Mouse (Mus musculus) left cerebral cortex, postnatal 25 days (tissue): ENCODE results near the gene Abtb2. TPM values are rescaled to one million over a fixed set of nuclear protein-coding genes. Genes with fewer than 3 reads are reported as not detected.
"Not testable (repeated sequence)": the region's sequence is repeated elsewhere in the genome, so short reads cannot be mapped to it uniquely, and the experiment has no call there.

Experiments used
- DNase-seq, 2 experiments: peaks; one replicate each; pipeline ENCODE4 v3.0.0; 2022; ENCODE audit warnings: low spot score in 2 of 2, mixed read lengths in 1 of 2
- intact Hi-C: fragments of 180-260 bp; cut with DNase I; formaldehyde crosslinking; loops from one replicate; pipeline ENCODE4 v1.15.1; 2025
- total RNA-seq, 2 experiments: library from RNA; stranded (reverse); gene quantifications; 2 replicates each; pipeline ENCODE4 v1.2.3; 2021

The Abtb2 gene
- total RNA-seq, result 10 to 100 TPM in 1 of 2 experiments, 1 to 10 TPM in 1; 9.8 to 11.4 TPM

- DNase-seq, result peak; percentile 88 to 93
- intact Hi-C loops, result loop anchor here (5.0 to 10.0 kb wide), 2 partner anchors 76 to 439 kb away; no protein-coding TSS in a partner anchor
Observed at GRCm38 (mm10) chr2:103565732-103566422, at the start of gene Abtb2. Abtb2 (plus strand) TSS chr2:103566310.

- no peak for DNase-seq
- intact Hi-C loops, result no loop called here
Observed at GRCm38 (mm10) chr2:103516472-103516871, 49.6 kb upstream of the Abtb2 start.

DNA sequence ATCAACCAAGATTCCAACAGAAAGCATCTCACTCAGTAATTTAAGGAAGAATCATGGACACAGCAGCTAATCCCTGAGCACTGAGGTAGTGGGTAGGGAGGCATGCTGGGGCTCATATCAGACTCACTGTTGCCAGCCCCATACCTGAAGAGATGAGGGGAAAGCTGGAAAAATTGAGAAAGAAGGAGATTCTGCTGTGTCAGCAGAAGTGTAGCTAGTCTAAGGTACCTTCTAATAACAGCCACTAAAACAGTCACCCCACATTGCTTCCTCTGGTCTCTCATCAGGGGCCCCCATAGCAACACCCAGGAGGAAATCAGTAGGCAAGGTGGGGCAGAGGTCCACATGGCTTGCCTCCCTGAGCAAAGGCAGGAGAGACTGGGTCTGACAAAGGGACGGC, 40.5 kb upstream of the Abtb2 start:
- intact Hi-C loops, result no loop called here
- DNase-seq, result no peak

- DNase-seq, result peak; percentile 62 to 71
- intact Hi-C loops, result loop anchor here (1.0 to 10.0 kb wide), 2 partner anchors 52 to 91 kb away; no protein-coding TSS in a partner anchor
Observed at GRCm38 (mm10) chr2:103547132-103547531, 19.0 kb upstream of the Abtb2 start.

GRCm38 (mm10) chr2:103550301-103550700, 15.8 kb upstream of the Abtb2 start:
- intact Hi-C loops, DNase-seq: not testable (repeated sequence)

GRCm38 (mm10) chr2:103554041-103554440, 12.1 kb upstream of the Abtb2 start:
- intact Hi-C loops, result no loop called here
- DNase-seq, result no peak

DNA sequence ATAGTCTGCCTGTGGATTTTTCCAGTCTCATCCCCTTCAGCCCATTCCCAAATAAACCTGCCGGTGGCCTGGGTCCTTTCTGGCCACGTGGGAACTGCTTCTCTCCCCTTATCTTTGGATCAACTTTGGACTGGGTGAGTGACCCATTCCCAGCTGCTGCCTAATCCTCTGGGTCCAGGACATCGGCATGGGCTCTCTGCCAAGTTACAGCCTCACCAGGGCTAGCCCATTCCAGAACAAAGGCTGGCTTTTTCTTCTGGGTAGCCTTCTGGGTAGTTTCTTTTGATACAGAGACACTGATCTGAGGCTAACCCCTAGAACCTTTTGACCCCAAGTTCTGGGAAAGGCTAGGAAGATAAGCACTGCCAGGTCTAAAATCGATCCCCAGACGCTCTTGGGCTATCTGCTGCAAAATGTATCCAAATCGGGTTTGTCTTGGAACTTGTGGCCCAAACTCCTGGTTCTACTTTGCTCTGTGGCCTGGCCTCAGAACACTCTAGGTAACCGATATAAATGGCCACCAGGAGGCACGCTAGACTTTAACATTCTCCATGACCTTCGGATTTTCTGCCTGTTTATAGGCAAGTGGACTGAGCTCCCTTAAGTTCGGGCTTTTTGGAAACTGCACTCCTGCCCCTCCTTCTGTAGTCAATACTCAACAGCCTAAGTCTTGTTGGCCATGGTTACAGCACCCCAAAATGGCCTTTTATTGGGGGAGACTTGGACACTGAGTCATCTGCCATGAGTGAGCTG, 9.8 kb upstream of the Abtb2 start:
- no peak for DNase-seq
- intact Hi-C loops, result no loop called here

- intact Hi-C loops, result loop anchor here (10.0 kb wide), 1 partner anchor 444 kb away; no protein-coding TSS in a partner anchor
- no peak for DNase-seq
Observed at GRCm38 (mm10) chr2:103560955-103561354, 5.2 kb upstream of the Abtb2 start.

- intact Hi-C loops, result loop anchor here (1.0 to 10.0 kb wide), 3 partner anchors 78 to 440 kb away; no protein-coding TSS in a partner anchor
- DNase-seq, result no peak
Observed at GRCm38 (mm10) chr2:103564427-103565023, 1.6 kb upstream of the Abtb2 start.

DNA sequence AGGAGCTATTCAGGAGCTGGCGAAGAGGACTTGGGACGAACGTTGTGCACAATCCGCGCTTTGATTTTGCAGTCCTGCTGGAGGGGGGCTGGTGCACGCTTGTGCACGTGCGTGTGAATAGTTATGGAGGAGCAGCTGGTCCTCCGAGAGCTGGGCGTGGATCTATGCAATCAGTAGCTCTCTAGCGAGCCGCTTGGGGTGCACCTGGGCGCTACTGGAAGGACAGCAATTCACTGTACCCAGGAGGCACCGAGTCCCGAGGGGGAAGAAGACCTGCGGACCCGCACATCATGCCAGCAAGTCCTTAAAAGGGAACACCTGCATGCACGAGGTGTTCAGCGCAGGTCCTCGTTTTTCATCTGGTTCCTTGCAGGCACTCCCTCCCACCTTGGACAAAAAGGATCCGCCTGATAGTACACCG, 929 bp upstream of the Abtb2 start:
- peak; percentile 42 to 55 for DNase-seq
- intact Hi-C loops, result loop anchor here (5.0 to 10.0 kb wide), 2 partner anchors 77 to 440 kb away; no protein-coding TSS in a partner anchor

GRCm38 (mm10) chr2:103566423-103566712, 258 bp downstream of the Abtb2 start:
- no peak for DNase-seq
- intact Hi-C loops, result loop anchor here (5.0 to 10.0 kb wide), 2 partner anchors 76 to 438 kb away; no protein-coding TSS in a partner anchor

GRCm38 (mm10) chr2:103566713-103567521, 807 bp downstream of the Abtb2 start:
- intact Hi-C loops, result loop anchor here (5.0 to 10.0 kb wide), 2 partner anchors 75 to 438 kb away; no protein-coding TSS in a partner anchor
- peak; percentile 29 to 36 for DNase-seq

DNA sequence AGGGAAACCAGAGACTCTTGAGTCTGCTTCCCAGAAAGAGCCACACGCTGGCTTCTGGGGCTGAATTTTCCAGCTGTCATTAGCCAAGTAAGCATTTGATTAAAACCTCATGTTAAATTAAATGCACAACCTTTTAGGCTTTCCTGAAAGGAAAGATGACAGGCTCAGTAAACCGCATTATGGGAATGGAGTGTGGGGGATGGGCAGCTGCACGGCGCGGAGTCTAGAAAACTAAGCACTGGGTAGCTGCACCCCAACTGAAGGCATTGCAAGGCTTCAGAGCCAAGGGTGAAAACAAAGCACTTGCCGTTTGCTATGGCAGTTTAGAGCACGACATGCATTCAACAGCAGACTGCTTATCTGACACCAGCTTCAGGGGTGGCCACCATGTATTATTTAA, 2.1 kb downstream of the Abtb2 start:
- intact Hi-C loops, result loop anchor here (5.0 to 10.0 kb wide), 2 partner anchors 74 to 437 kb away; no protein-coding TSS in a partner anchor
- no peak for DNase-seq

DNA sequence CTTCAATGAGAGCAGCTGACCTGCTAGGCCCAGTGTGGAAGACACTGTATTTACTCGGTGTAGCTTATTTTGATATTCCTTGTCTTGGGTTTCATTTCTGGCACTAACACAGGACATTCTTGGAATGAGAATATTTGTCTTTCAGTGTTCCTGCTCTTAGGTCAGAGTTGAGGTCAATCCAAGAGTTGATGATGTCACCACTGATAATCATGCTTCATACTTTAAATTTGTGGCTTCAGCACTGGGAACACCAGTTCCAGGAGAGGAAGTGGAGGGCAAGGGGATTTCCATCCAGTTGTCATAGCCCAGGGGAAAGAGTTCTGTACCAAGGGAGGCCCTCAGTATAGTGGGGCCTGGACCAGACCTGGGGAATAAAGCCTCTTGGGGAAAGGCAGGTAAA, 3.6 kb downstream of the Abtb2 start:
- DNase-seq, result no peak
- intact Hi-C loops, result loop anchor here (5.0 to 10.0 kb wide), 2 partner anchors 73 to 435 kb away; no protein-coding TSS in a partner anchor

DNA sequence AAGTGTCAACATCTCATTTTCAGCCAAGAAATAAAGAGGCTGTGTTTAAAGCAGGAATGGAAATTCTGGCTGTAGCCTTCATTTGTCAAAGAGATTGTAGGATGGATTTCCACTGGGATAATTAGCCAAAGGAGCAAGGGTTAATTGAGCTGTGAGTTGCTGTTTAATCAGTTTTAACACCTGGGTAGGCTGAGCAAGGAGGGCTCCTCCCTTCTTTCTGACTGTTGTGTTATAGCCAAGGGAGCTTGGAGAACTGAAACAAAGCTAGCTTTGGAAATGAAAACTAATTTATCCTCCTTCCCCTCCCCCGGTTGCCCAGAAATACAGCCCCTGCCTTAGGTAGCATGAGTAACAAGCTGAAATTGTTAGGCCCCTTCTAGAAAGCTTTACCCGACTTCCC, 6.2 kb downstream of the Abtb2 start:
- intact Hi-C loops, result no loop called here
- no peak for DNase-seq

DNA sequence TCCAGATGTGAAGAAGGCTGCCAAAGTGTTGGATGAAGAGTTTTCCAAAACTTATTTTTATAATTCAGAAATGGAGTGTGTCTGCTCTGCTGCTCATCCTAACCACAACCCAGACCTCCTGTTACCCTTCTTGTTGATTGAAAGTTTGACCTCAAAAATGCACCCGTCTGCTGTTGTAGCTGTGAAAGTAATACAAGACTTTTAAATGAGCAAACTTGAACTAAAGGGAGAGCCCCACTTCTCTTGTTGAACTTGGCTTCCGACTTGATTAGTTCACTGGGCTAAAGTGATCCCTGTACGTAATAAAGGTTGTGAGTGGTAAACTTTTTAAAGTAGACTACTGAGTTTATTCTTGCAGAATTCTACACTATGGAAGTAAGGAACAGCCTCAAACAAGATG, 10.3 kb downstream of the Abtb2 start:
- intact Hi-C loops, result no loop called here
- DNase-seq, result no peak

DNA sequence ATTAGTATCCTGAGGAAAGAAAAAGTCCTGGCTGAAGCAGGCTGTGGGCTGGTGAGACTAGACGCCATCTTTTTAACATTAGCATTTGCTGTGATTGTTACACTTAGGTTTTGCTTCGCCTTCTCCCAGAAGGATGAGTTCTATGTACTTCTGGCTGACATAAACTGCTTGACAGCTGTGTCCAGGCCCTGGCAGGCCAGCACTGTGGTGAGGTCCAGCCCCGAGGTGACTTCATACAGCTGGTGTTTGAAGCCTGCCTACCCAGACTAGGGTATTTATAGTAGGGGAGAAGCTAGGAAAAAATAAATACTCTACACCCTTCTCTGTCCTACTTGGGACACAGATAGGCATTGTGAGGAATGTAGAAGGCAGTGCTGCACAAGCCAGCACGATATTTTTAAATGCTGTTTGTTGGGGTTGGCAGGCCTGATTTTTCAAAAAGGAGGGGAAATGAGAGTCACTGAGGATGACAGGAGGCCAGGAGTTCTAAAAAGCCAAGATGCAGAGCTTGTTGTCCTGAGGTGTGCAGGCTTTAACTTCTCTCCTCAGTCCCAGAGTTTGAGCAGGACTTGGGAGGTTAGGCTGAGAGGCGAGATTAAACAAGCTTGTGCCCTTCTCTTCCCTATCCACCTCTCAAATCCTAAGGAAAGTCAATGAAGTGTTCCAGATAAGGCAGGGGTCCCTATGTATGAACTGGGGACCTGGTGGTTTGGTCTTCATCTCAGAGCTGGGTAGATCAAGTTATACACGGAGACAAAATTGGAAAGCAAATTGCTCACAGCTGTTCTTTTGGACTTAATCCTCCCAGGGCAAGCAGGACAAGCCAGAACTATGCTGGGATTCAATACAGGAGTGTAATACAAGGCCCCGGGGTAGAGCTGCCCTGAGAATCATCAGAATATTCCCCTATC, 11.9 kb downstream of the Abtb2 start:
- intact Hi-C loops, result no loop called here
- DNase-seq, result peak in 1 of 2 experiments; percentile 18

DNA sequence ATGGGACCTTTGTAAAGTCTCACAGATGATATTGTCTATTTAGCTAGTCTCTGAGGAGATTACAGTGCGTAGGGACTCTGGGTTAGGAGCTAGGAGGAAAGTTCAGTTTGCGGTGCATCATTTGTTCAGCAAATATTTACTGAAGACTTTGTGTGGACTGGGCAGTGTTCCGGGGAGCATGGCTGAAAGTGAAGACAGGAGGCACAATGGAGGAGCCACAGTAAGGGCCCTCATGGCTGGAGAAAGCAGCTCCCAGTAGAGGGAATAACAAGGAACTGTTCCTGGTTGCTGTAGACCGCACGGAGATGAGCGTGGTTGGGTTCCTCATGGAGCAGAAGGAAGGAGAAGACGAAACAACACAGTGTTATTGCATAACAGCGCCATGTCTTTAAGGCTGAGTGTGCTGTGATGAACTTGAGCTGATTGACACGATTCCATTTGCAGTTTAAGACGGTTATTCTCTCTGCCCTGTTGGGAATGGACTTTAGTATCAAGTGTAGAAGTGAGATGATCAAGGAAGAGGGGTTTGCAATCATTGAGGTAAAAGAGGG, 12.6 kb downstream of the Abtb2 start:
- intact Hi-C loops, result no loop called here
- no peak for DNase-seq
